Mouse (Mus musculus): Measurements from ENCODE around the gene Prrc2b. TPM values are rescaled to one million over a fixed set of nuclear protein-coding genes. Genes with fewer than 3 reads are reported as not detected.
A peak's percentile ranks its signal among the peaks of the same experiment; 100 is the strongest.

Prrc2b gene
- polyA plus RNA-seq, 1 experiment: 1.2 TPM

- H3K9me3 ChIP-seq (ENCODE audit: control insufficient read depth, low read length): peaks cover 8% of the 10 kb centered on the region
- peaks cover 64% of the 10 kb centered on the region for H3K4me1 ChIP-seq (ENCODE audit: control insufficient read depth)
- no peaks in the 10 kb centered on the region for H3K27me3 ChIP-seq (ENCODE audit: control insufficient read depth)
- no peak overlapping the region for H3K4me3 ChIP-seq (replicated peaks)
- no peak for TF ChIP-seq GATA1 (IDR thresholded peaks at IDR 0.05; ENCODE audit: low read length)
- H3K36me3 ChIP-seq (ENCODE audit: control insufficient read depth): peaks cover 23% of the 10 kb centered on the region
Observed at GRCm38 (mm10) chr2:32119802-32120750, 30.8 kb upstream of the Prrc2b start.

DNA sequence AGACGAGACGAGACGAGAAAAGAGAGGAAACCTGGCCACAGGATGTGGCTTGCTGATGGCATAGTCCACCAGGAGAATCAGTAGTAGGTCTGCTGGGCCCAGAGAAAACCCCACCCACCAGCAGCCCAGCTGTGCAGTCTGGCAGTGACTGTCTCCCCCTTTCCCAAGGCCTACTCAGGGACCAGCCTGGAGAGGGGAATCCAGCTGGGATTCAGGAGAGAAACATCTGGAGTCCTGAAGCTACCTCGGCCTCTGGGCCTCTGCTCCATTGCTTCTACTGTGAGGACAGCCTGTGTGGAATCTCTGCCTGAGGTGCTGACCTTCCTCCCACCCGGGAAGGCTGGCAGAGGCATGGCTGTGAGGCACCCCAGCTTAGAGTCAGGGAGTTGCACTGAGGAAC is 29.7 kb upstream of the Prrc2b start:
- H3K4me3 ChIP-seq (replicated peaks): peak overlapping the region; percentile 25
- TF ChIP-seq TAL1 (IDR thresholded peaks at IDR 0.05; ENCODE audit: low read length) (no peak), GATA1 (IDR thresholded peaks at IDR 0.05; ENCODE audit: low read length) (no peak)
- H3K4me1 ChIP-seq (ENCODE audit: control insufficient read depth): peaks cover 63% of the 10 kb centered on the region
- peaks cover 20% of the 10 kb centered on the region for H3K36me3 ChIP-seq (ENCODE audit: control insufficient read depth)
- peaks cover 8% of the 10 kb centered on the region for H3K9me3 ChIP-seq (ENCODE audit: control insufficient read depth, low read length)
- H3K27me3 ChIP-seq (ENCODE audit: control insufficient read depth): no peaks in the 10 kb centered on the region

DNA sequence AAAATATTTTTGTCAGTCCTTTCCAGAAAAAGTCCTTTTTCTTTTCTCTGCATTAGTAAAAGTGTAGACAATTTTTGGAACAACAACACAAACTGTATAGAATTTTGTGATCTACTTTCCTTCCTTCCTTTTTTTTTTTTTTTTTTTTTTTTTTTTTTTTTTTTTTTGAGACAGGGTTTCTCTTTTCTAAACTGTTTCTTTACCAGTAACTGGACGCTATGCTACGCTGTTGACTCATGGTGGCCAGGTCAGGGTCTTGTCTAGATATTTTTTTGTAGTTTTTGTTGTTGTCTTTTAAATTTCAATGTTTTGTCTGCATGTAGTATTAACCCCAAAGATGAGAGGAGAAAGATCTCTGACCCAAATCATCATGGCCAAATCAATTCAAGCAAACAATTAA is 29.1 kb upstream of the Prrc2b start:
- TF ChIP-seq TAL1 (IDR thresholded peaks at IDR 0.05; ENCODE audit: low read length): no peak
- Histone ChIP-seq H3K27me3 (ENCODE audit: control insufficient read depth) (no peaks in the 10 kb centered on the region), H3K4me1 (ENCODE audit: control insufficient read depth) (peaks cover 63% of the 10 kb centered on the region), H3K36me3 (ENCODE audit: control insufficient read depth) (peaks cover 16% of the 10 kb centered on the region), H3K4me3 (replicated peaks) (no peak overlapping the region), H3K9me3 (ENCODE audit: control insufficient read depth, low read length) (peaks cover 2% of the 10 kb centered on the region)

GRCm38 (mm10) chr2:32127653-32128535 is 23.0 kb upstream of the Prrc2b start:
- H3K4me1 ChIP-seq (ENCODE audit: control insufficient read depth): peaks cover 94% of the 10 kb centered on the region
- TF ChIP-seq GATA1 (IDR thresholded peaks at IDR 0.05; ENCODE audit: low read length) (peak; percentile 95), TAL1 (IDR thresholded peaks at IDR 0.05; ENCODE audit: low read length) (peak; percentile 97)
- H3K4me3 ChIP-seq (replicated peaks): peak overlapping the region; percentile 55

GRCm38 (mm10) chr2:32128536-32128841 is 22.4 kb upstream of the Prrc2b start:
- TF ChIP-seq TAL1 (IDR thresholded peaks at IDR 0.05; ENCODE audit: low read length): no peak
- no peak for TF ChIP-seq GATA1 (IDR thresholded peaks at IDR 0.05; ENCODE audit: low read length)
- no peaks in the 10 kb centered on the region; the same call in 1 of the 2 replicates for H3K9me3 ChIP-seq (ENCODE audit: control insufficient read depth, low read length)
- no peaks in the 10 kb centered on the region for H3K27me3 ChIP-seq (ENCODE audit: control insufficient read depth)
- H3K4me3 ChIP-seq (replicated peaks): peak overlapping the region; percentile 55
- H3K4me1 ChIP-seq (ENCODE audit: control insufficient read depth): peaks cover 95% of the 10 kb centered on the region
- peaks cover 25% of the 10 kb centered on the region for H3K36me3 ChIP-seq (ENCODE audit: control insufficient read depth)

More at GRCm38 (mm10) chr2:32127653-32128535, 23.0 kb upstream of the Prrc2b start:
- H3K27me3 ChIP-seq (ENCODE audit: control insufficient read depth): no peaks in the 10 kb centered on the region
- peaks cover 25% of the 10 kb centered on the region for H3K36me3 ChIP-seq (ENCODE audit: control insufficient read depth)
- H3K9me3 ChIP-seq (ENCODE audit: control insufficient read depth, low read length): no peaks in the 10 kb centered on the region; the same call in 1 of the 2 replicates

DNA sequence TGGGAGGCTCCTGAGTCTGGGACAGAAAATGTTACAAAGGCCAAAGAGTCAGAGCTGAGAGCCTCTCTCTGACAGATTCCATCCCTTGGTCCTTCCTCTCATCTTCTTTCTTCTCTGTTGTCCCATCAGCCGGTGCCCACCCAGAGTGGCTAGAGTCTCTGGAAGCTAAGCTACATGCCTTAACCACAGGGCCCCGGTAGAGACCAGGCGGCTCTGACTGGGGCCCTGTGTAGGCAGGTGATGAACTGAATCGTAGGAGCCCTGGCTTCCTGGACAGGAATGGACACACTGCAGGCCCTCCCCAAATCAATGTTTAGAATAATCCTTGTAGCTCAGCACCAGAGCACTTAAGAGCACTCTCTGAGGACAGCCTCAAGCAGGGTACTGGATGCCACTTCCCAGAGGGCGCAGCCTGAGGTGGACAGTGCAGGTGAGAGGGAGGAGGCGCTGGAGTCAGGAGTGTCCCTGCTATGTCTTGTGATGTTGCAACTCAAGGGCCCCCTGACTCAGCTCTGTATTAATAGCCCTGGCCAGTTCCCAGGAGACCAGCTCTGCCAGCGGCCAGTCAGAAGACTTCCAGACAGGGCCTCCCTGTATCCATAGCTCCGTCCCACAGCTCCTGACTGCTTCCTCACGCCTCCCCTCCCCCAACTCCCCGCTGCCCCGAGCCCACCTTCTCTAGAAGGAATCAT is 21.4 kb upstream of the Prrc2b start:
- TF ChIP-seq GATA1 (IDR thresholded peaks at IDR 0.05; ENCODE audit: low read length): no peak
- TF ChIP-seq TAL1 (IDR thresholded peaks at IDR 0.05; ENCODE audit: low read length): no peak
- Histone ChIP-seq H3K4me3 (replicated peaks) (no peak overlapping the region), H3K36me3 (ENCODE audit: control insufficient read depth) (peaks cover 22% of the 10 kb centered on the region), H3K27me3 (ENCODE audit: control insufficient read depth) (no peaks in the 10 kb centered on the region), H3K4me1 (ENCODE audit: control insufficient read depth) (peaks cover 97% of the 10 kb centered on the region), H3K9me3 (ENCODE audit: control insufficient read depth, low read length) (no peaks in the 10 kb centered on the region; the same call in 1 of the 2 replicates)

DNA sequence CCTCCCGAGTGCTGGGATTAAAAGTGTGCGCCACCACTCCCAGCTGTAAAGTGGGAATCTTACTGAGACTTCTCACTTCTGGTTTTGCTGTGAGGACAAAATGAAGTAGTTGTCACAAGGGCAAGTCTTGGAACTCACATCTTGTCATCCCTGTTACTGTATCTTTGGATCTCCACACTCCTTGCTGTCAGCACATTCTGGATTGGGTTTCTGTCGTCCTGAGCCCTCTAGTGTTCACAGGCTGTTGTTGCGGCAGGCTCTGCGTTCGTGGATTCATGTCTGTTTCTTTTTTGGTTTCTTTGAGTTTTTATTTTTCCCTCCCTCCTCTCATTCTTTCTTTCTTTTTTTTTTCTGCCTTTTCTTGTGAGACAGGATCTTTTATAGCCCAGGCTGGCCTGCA is 20.4 kb upstream of the Prrc2b start:
- Histone ChIP-seq H3K4me1 (ENCODE audit: control insufficient read depth) (peaks cover 88% of the 10 kb centered on the region), H3K4me3 (replicated peaks) (no peak overlapping the region), H3K9me3 (ENCODE audit: control insufficient read depth, low read length) (no peaks in the 10 kb centered on the region; the same call in 1 of the 2 replicates), H3K36me3 (ENCODE audit: control insufficient read depth) (peaks cover 22% of the 10 kb centered on the region), H3K27me3 (ENCODE audit: control insufficient read depth) (no peaks in the 10 kb centered on the region)
- peak; percentile 34; the same call in 1 of the 2 replicates for TF ChIP-seq GATA1 (IDR thresholded peaks at IDR 0.05; ENCODE audit: low read length)
- no peak for TF ChIP-seq TAL1 (IDR thresholded peaks at IDR 0.05; ENCODE audit: low read length)

GRCm38 (mm10) chr2:32131205-32131834 is 19.6 kb upstream of the Prrc2b start:
- Histone ChIP-seq H3K4me1 (ENCODE audit: control insufficient read depth) (peaks cover 80% of the 10 kb centered on the region), H3K36me3 (ENCODE audit: control insufficient read depth) (peaks cover 20% of the 10 kb centered on the region), H3K4me3 (replicated peaks) (peak overlapping the region; percentile 17), H3K27me3 (ENCODE audit: control insufficient read depth) (no peaks in the 10 kb centered on the region), H3K9me3 (ENCODE audit: control insufficient read depth, low read length) (no peaks in the 10 kb centered on the region; the same call in 1 of the 2 replicates)
- TF ChIP-seq GATA1 (IDR thresholded peaks at IDR 0.05; ENCODE audit: low read length): no peak
- TF ChIP-seq TAL1 (IDR thresholded peaks at IDR 0.05; ENCODE audit: low read length): no peak
